Mouse (Mus musculus) spleen, postnatal 14 days (tissue): ENCODE results near the gene Gsta1.
A peak's percentile ranks its signal among the peaks of the same experiment; 100 is the strongest.
"Not testable (repeated sequence)": the region's sequence is repeated elsewhere in the genome, so short reads cannot be mapped to it uniquely, and the experiment has no call there.

ENCODE experiments used
- DNase-seq, 2 experiments: peaks; one replicate each; pipeline ENCODE4 v3.0.0; 2021 to 2022; ENCODE audit warnings: low spot score in 2 of 2

Gsta1 gene

GRCm38 (mm10) chr9:78233121-78233695 lies 2.8 kb downstream of the Gsta1 start:
- DNase-seq: not testable (repeated sequence)

- not testable (repeated sequence) for DNase-seq
Measured at GRCm38 (mm10) chr9:78255683-78256470, 25.4 kb downstream of the Gsta1 start.

- not testable (repeated sequence) for DNase-seq
Measured at GRCm38 (mm10) chr9:78256914-78257313, 26.5 kb downstream of the Gsta1 start, which contains the start of gene Gm3776. Gm3776 (plus strand) TSS chr9:78257129.

GRCm38 (mm10) chr9:78259688-78260087 lies 29.2 kb downstream of the Gsta1 start:
- peak in 1 of 2 experiments; percentile 19 for DNase-seq

GRCm38 (mm10) chr9:78270945-78271344 lies 40.5 kb downstream of the Gsta1 start:
- not testable (repeated sequence) for DNase-seq

- not testable (repeated sequence) for DNase-seq
Measured at GRCm38 (mm10) chr9:78282002-78282711, 51.7 kb downstream of the Gsta1 start.

- DNase-seq: not testable (repeated sequence)
Measured at GRCm38 (mm10) chr9:78289063-78289462, 58.6 kb downstream of the Gsta1 start.

GRCm38 (mm10) chr9:78289723-78290122 lies 59.3 kb downstream of the Gsta1 start, which contains the start of gene Gm10639:
Gm10639 (plus strand) TSS chr9:78289923.
- DNase-seq: not testable (repeated sequence)
